8 mouse cellular contexts compared by ENCODE assay signal in the genomic region with DNA sequence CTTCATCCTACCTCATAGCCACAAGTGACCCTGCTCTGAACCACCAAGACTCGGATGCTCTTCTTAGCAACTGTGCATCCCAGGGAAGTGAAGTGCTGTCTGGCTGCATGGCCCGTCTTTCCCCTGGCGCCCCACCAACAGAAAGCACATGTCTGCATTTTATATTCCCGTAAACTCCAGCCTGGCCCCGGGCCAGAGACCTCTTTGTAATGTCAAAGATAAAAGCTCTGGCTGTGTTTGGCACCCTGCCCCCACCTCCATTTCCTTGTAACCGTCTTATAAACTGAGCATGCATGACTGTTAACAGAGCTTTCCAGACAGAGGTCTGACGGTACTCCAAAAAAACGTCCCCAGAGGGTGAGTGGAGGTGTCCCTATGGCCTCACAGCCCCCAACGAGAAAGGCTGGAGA.
DNase-seq lines count a peak whose midpoint lies in the region; ATAC-seq and TF ChIP-seq lines count a peak whose summit lies in the region.

No protein-coding gene starts in this region.

- H3K4me3 ChIP-seq in forebrain, embryonic 11.5 days (ENCODE audit: low read depth, low read length): no peak overlapping the region
- no peak overlapping the region for H3K4me3 ChIP-seq in limb, embryonic 13.5 days
- no peak overlapping the region for H3K4me3 ChIP-seq in midbrain, embryonic 12.5 days

- 49% methylated on average over 9 of the region's 9 CpGs for WGBS in forebrain, embryonic 11.5 days
- 3% methylated on average over 9 of the region's 9 CpGs for WGBS in limb, embryonic 13.5 days
- 44% methylated on average over 9 of the region's 9 CpGs for WGBS in midbrain, embryonic 12.5 days

- no peaks in the 10 kb centered on the region for H3K27me3 ChIP-seq in forebrain, embryonic 11.5 days (ENCODE audit: control insufficient read depth, insufficient read depth, low read length)
- no peaks in the 10 kb centered on the region for H3K27me3 ChIP-seq in limb, embryonic 13.5 days
- H3K27me3 ChIP-seq in midbrain, embryonic 12.5 days: 0 out of 2 replicates have a peak, but pooled peaks cover 6% of the 10 kb centered on the region

- no peak for TF ChIP-seq POLR2A in brain, embryonic 14.5 days (IDR thresholded peaks at IDR 0.05; ENCODE audit: borderline replicate concordance, extremely low read depth, insufficient read depth, insufficient read length, poor library complexity, severe bottlenecking)

- 0 out of 2 replicates have a peak, but pooled peaks have one; percentile 12 for ATAC-seq in forebrain, embryonic 11.5 days (replicated peaks; ENCODE audit: low FRiP score)
- peak; percentile 63; the same call in 1 of the 2 replicates for ATAC-seq in limb, embryonic 13.5 days (ENCODE audit: low FRiP score, low read depth)
- ATAC-seq in midbrain, embryonic 12.5 days (ENCODE audit: low FRiP score, low read depth): 0 out of 2 replicates have a peak, but pooled peaks have one; percentile 27
- ATAC-seq in megakaryocyte, adult 5-6 weeks (ENCODE audit: poor library complexity, severe bottlenecking): no peak

- H3K27ac ChIP-seq in forebrain, embryonic 11.5 days (ENCODE audit: low read depth, low read length): no peak overlapping the region
- H3K27ac ChIP-seq in limb, embryonic 13.5 days: peak overlapping the region; percentile 90
- no peak overlapping the region for H3K27ac ChIP-seq in midbrain, embryonic 12.5 days (replicated peaks)

- H3K9ac ChIP-seq in forebrain, embryonic 11.5 days (ENCODE audit: low read length): no peak overlapping the region
- no peak overlapping the region for H3K9ac ChIP-seq in limb, embryonic 13.5 days
- no peak overlapping the region for H3K9ac ChIP-seq in midbrain, embryonic 12.5 days (replicated peaks)

- peaks cover 10% of the 10 kb centered on the region for H3K4me1 ChIP-seq in forebrain, embryonic 11.5 days (replicated peaks; ENCODE audit: control insufficient read depth, insufficient read depth, low read length)
- H3K4me1 ChIP-seq in limb, embryonic 13.5 days: peaks cover 69% of the 10 kb centered on the region
- peaks cover 36% of the 10 kb centered on the region for H3K4me1 ChIP-seq in midbrain, embryonic 12.5 days

- H3K4me2 ChIP-seq in forebrain, embryonic 11.5 days (ENCODE audit: low read depth, low read length, severe bottlenecking): no peak overlapping the region
- H3K4me2 ChIP-seq in limb, embryonic 13.5 days (replicated peaks): peak overlapping the region; percentile 39
- no peak overlapping the region for H3K4me2 ChIP-seq in midbrain, embryonic 12.5 days (replicated peaks)

- DNase-seq in adipocyte (ENCODE audit: low spot score): peak; percentile 21
- peak; percentile 92 for DNase-seq in brain, embryonic 14.5 days (ENCODE audit: low read depth)
- DNase-seq in forebrain, embryonic 11.5 days (ENCODE audit: low spot score): peak; percentile 57
- peak; percentile 97 for DNase-seq in heart, postnatal 4 days
- DNase-seq in urinary bladder, postnatal 14 days (ENCODE audit: low spot score): peak; percentile 87

- no peak for TF ChIP-seq CTCF in brain, embryonic 14.5 days (IDR thresholded peaks at IDR 0.05; ENCODE audit: borderline replicate concordance, extremely low read depth, insufficient read depth, insufficient read length)

- no peaks in the 10 kb centered on the region for H3K9me3 ChIP-seq in forebrain, embryonic 11.5 days (ENCODE audit: control insufficient read depth, low read length)
- H3K9me3 ChIP-seq in limb, embryonic 13.5 days: no peaks in the 10 kb centered on the region
- H3K9me3 ChIP-seq in midbrain, embryonic 12.5 days: no peaks in the 10 kb centered on the region

- H3K36me3 ChIP-seq in forebrain, embryonic 11.5 days (ENCODE audit: control insufficient read depth, insufficient read depth, low read length): no peaks in the 10 kb centered on the region
- H3K36me3 ChIP-seq in limb, embryonic 13.5 days: no peaks in the 10 kb centered on the region
- no peaks in the 10 kb centered on the region for H3K36me3 ChIP-seq in midbrain, embryonic 12.5 days

Comparison
In these comparisons a context has a peak if more than half of its experiments do, and no peak if none do; other contexts are left out.
1. DNase-seq: peak in every context shown above with its lines; median percentile 97 in heart, postnatal 4 days; 92 in brain, embryonic 14.5 days; 87 in urinary bladder, postnatal 14 days; 57 in forebrain, embryonic 11.5 days; 21 in adipocyte.